Mouse (Mus musculus) gastrocnemius, postnatal 4 days (tissue): ENCODE measurements around the gene Cd163l1. TPM values are rescaled to one million over a fixed set of nuclear protein-coding genes. Genes with fewer than 3 reads are reported as not detected.

Experiments
- DNase-seq, 2 experiments: peaks; one replicate each; pipeline ENCODE4 v3.0.0; 2021 to 2022; ENCODE audit warnings: low spot score in 2 of 2, mixed read lengths in 2 of 2
- total RNA-seq, 2 experiments: library from RNA; stranded (reverse); gene quantifications; 2 replicates each; pipeline ENCODE4 v1.2.3; 2021

The Cd163l1 gene
- total RNA-seq, 2 experiments from 2014 or later: 0.16 TPM; not detected in 1

DNA sequence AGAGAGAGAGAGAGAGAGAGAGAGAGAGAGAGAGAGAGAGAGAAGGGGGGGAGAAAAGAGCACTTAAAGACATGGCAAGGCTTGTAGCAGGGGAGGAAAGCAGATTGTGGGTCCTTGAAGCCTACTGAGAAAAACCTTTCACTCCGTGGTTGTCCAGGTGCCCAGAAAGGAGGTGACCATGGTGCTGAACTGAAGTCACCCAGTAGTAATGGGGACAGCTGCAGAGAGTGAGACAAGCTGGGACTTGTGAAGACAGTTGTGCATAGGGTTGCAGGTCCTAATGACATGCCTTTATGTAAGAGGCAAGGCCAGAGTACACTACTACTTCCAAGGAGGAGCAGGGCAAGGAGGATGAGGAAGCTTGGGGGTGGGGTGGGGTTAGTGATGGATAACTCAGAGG, 1.2 kb downstream of the Cd163l1 start:
- DNase-seq: no peak

DNA sequence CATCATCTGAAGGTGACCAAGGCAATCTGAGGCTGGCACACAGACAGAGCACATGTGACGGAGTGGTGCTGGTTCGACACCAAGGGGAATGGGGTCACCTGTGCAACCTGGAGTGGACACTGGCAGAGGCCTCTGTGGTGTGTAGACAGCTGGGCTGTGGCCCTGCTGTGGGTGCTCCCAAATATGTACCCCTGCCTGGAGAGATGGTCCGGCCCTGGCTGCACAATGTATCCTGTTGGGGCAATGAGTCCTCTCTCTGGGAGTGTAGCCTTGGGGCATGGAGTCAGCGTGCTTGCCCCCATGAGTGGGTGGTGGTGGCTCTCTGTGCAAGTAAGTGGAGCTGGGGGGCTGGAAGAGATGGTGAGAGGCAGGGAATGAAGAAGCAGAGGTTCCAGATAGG, 2.3 kb downstream of the Cd163l1 start:
- no peak for DNase-seq

DNA sequence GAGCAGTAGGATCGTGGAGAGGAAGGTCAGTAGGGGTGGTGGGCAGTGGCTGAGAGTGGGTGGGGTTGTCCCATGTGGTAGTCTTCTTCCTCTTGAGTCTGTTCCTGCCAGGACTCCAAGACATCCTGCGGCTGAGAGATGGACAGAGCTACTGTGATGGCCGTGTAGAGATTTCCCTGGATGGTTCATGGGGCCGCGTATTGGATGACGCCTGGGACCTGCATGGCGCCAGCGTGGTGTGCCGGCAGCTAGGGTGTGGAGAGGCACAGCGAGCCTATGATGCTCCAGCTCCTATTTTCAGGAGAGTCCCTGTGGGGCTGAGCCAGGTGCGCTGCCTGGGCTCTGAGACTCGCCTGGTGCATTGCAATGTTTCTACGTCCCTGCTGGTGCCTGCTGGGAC, 6.1 kb downstream of the Cd163l1 start:
- no peak for DNase-seq

DNA sequence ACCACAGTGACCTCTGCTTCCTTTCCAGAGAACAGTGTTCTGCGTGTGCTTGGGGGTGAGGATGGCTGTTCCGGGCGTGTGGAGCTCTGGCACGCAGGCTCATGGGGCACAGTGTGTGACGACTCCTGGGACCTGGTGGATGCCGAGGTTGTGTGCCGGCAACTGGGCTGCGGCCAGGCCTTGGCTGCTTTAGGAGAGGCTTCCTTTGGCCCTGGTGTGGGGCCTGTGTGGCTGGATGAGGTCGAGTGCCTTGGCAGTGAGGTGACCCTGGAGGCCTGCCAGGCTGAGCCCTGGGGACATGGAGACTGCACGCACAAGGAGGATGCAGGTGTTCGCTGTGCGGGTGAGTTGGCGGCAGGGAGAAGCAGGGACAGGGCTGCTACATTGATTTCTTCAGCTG, 10.4 kb downstream of the Cd163l1 start:
- no peak for DNase-seq

DNA sequence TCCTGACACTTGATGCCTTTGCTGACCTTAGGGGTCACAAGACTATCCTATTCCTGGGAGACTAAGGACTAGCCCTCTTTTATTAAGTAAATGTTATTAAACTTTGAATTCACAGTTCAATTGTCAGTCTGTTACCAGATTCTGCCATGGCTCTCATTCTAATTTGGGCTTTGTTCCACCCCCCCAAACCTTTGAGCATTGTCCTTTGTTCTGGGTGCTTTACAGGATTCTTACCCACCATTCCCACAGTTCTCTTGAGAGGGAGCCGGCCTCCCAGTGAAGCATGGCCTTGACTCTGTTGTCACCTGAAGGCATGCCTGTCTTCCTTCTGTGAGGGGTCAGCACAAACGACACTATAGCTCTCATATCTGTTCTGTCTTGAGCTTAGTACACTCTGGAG, 13.0 kb downstream of the Cd163l1 start:
- no peak for DNase-seq

DNA sequence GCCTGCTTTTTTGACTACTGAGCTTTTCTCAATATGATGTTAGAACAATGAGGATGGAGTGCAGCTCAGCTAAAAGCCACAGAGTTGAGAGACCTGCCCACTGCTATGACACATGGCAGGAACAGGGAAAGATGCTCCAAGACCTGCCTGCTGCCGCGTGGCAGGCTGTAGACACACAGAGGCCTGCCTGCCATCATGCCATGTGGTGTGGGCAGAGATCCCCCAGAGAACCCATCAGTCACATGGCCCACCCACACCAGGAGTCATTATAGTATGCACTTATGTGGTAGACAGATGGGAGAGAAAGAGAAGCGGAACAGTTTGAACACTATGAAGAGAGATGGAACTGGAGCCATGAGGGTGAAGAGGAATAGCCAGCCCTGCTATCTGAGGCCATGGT, 15.6 kb downstream of the Cd163l1 start:
- no peak for DNase-seq

DNA sequence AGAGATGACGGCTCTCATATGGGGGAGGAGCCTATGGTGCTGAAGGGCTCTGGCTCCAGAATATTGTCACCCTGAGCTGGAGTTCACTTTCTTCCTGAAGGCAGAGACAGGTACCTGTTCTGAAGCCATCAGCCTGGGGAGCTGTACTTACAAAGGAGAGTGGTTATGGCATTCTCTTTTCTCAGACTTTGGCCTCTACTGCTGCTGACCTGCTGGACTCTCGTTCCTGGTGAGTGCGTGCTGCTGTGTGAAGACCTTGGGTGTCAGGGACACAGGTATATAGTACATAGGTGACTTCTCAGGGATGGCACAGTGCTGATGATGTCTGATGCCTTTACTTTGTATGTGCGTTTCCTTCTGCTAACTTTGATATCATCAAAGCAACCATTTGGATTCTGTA, 29.1 kb downstream of the Cd163l1 start, which contains the start of gene 5830411N06Rik:
TSS of gene 5830411N06Rik (plus strand) at position 69 of the 400 bp plus-strand sequence.
- no peak for DNase-seq

DNA sequence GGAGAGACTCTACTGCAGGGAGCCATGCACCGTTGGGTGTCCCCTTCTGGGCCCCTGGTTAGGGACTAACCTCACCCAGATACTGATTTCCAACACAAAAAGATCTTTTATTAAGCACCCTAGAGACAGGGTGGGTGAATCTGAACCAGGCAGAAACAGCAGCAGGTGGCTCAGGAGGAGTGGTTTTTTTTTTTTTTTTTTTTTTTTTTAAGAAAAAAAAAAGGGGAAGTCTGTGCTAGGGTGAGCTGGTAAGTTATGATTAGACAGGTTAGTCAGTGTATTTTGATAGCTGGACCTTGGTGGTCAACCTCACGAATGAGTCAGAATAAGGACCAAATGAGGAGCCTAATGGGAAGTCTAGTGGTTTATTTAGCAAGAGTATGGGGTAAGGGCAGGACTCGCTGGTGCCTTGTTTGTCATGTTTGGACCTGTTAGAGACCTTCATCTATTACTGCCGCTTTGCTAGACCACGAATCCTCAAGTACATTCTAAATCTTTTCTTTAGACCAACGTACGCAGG, 35.8 kb downstream of the Cd163l1 start:
- no peak for DNase-seq

Other genes with a start within 250 kb of the Cd163l1 start
- not detected for gene 6430531B16Rik, start 239.5 kb upstream of the Cd163l1 start, total RNA-seq
- 1 to 10 TPM in 1 of 2 experiments, under 1 TPM in 1; 0.78 to 1.1 TPM for gene Adam8, start 225.7 kb upstream of the Cd163l1 start, total RNA-seq
- gene Zfp511, start 181.9 kb upstream of the Cd163l1 start, total RNA-seq: 10 to 100 TPM; 11.0 to 11.2 TPM
- 10 to 100 TPM; 34.6 to 38.0 TPM for gene Tubgcp2, start 181.6 kb upstream of the Cd163l1 start, total RNA-seq
- not detected for gene Msx3, start 169.2 kb upstream of the Cd163l1 start, total RNA-seq
- gene Caly, start 135.7 kb upstream of the Cd163l1 start, total RNA-seq: not detected
- not detected for gene Prap1, start 124.9 kb upstream of the Cd163l1 start, total RNA-seq
- gene Fuom, start 115.8 kb upstream of the Cd163l1 start, total RNA-seq: 10 to 100 TPM; 30.6 to 32.4 TPM
- 1 to 10 TPM; 6.6 to 7.0 TPM for gene Paox, start 102.5 kb upstream of the Cd163l1 start, total RNA-seq
- gene Echs1, start 101.8 kb upstream of the Cd163l1 start, total RNA-seq: 10 to 100 TPM; 78.9 to 80.2 TPM
- gene Mtg1, start 80.7 kb upstream of the Cd163l1 start, total RNA-seq: 10 to 100 TPM; 19.6 to 20.4 TPM
- under 1 TPM; 0.29 to 0.42 TPM for gene Sprn, start 63.4 kb upstream of the Cd163l1 start, total RNA-seq
- not detected for gene Olfr522, start 53.5 kb upstream of the Cd163l1 start, total RNA-seq
- not detected for gene Olfr523, start 45.0 kb upstream of the Cd163l1 start, total RNA-seq
- not detected for gene Olfr524, start 12.3 kb upstream of the Cd163l1 start, total RNA-seq
- gene 5830411N06Rik, start 29.0 kb downstream of the Cd163l1 start, total RNA-seq: not detected
- not detected for gene Olfr525, start 102.6 kb downstream of the Cd163l1 start, total RNA-seq
- not detected for gene Olfr527, start 115.8 kb downstream of the Cd163l1 start, total RNA-seq
- not detected for gene Olfr60, start 143.4 kb downstream of the Cd163l1 start, total RNA-seq
- not detected for gene Olfr530, start 158.1 kb downstream of the Cd163l1 start, total RNA-seq
- gene Olfr531, start 184.7 kb downstream of the Cd163l1 start, total RNA-seq: not detected
- not detected for gene Olfr532, start 203.4 kb downstream of the Cd163l1 start, total RNA-seq
- gene Olfr533, start 245.1 kb downstream of the Cd163l1 start, total RNA-seq: not detected